Mouse (Mus musculus) heart, adult 2 months (tissue): ENCODE measurements around the gene Cdhr4.

Experiments
- CTCF ChIP-seq: fragments of 200-600 bp; IDR thresholded peaks from 2 replicates; pipeline ENCODE4 v1.8.1; 2022; ENCODE audit warnings: antibody characterized with exemption, mild to moderate bottlenecking, moderate library complexity
- POLR2A ChIP-seq: fragments of 200-500 bp; IDR thresholded peaks from 2 replicates; pipeline ENCODE4 v1.6.1; 2011; ENCODE audit warnings: mild to moderate bottlenecking, low read depth, low read length, control low read depth; ENCODE audit not compliant: insufficient read depth

GRCm38 (mm10) chr9:107962916-107963315 lies 29.4 kb upstream of the Cdhr4 start:
- TF ChIP-seq CTCF (no peak), POLR2A (no peak)
